Mouse (Mus musculus) common myeloid progenitor, adult 5-6 weeks (primary cell): ENCODE measurements around the gene Glis2. TPM values are rescaled to one million over a fixed set of nuclear protein-coding genes. Genes with fewer than 3 reads are reported as not detected.

Source experiments
- ATAC-seq: replicated peaks from 2 replicates; pipeline ENCODE4 v1.8.0; 2016; ENCODE audit warnings: low read depth, mild to moderate bottlenecking, moderate TSS enrichment, inconsistent platforms; ENCODE audit not compliant: poor library complexity, severe bottlenecking
- total RNA-seq: library from RNA; stranded (forward); fragments of 200-1000, 187-1606 nt; gene quantifications from 2 replicates; pipeline ENCODE4 v1.2.3, GENCODE M21; 2017

Gene Glis2
- total RNA-seq, 1 experiment from 2014 or later, result 2.9 TPM

- ATAC-seq, result no peak
Measured at GRCm38 (mm10) chr16:4632050-4632449, 37.5 kb downstream of the Glis2 start.

- no peak for ATAC-seq
Measured at GRCm38 (mm10) chr16:4633661-4634060, 39.1 kb downstream of the Glis2 start.

GRCm38 (mm10) chr16:4634681-4635080 is 40.2 kb downstream of the Glis2 start:
- ATAC-seq, result no peak

GRCm38 (mm10) chr16:4635760-4636159 is 41.2 kb downstream of the Glis2 start:
- ATAC-seq, result no peak

- ATAC-seq, result no peak
Measured at GRCm38 (mm10) chr16:4638891-4639390, 44.4 kb downstream of the Glis2 start.

- ATAC-seq, result peak; percentile 88
Measured at GRCm38 (mm10) chr16:4639831-4640237, 45.3 kb downstream of the Glis2 start, which contains the start of the genes Vasn and Dnaja3. TSS of gene Vasn (plus strand) at chr16:4639941. TSS of gene Dnaja3 (plus strand) at chr16:4639989.

GRCm38 (mm10) chr16:4640267-4641005 is 45.9 kb downstream of the Glis2 start:
- peak; percentile 52 for ATAC-seq

- ATAC-seq, result no peak
Measured at GRCm38 (mm10) chr16:4641119-4641838, 46.8 kb downstream of the Glis2 start.

- ATAC-seq, result no peak
Measured at GRCm38 (mm10) chr16:4642190-4642589, 47.7 kb downstream of the Glis2 start.

GRCm38 (mm10) chr16:4642937-4643336 is 48.4 kb downstream of the Glis2 start:
- no peak for ATAC-seq

- no peak for ATAC-seq
Measured at GRCm38 (mm10) chr16:4643670-4644419, 49.3 kb downstream of the Glis2 start.

GRCm38 (mm10) chr16:4645867-4646266 is 51.4 kb downstream of the Glis2 start:
- no peak for ATAC-seq

- no peak for ATAC-seq
Measured at GRCm38 (mm10) chr16:4646831-4647230, 52.3 kb downstream of the Glis2 start.

GRCm38 (mm10) chr16:4647651-4648141 is 53.2 kb downstream of the Glis2 start:
- ATAC-seq, result no peak

GRCm38 (mm10) chr16:4648416-4649023 is 54.0 kb downstream of the Glis2 start:
- ATAC-seq, result no peak

GRCm38 (mm10) chr16:4649211-4649610 is 54.7 kb downstream of the Glis2 start:
- no peak for ATAC-seq

- no peak for ATAC-seq
Measured at GRCm38 (mm10) chr16:4649692-4650091, 55.2 kb downstream of the Glis2 start.

- ATAC-seq, result no peak
Measured at GRCm38 (mm10) chr16:4650161-4650560, 55.6 kb downstream of the Glis2 start.

GRCm38 (mm10) chr16:4651081-4651480 is 56.6 kb downstream of the Glis2 start:
- no peak for ATAC-seq

GRCm38 (mm10) chr16:4651624-4652023 is 57.1 kb downstream of the Glis2 start:
- ATAC-seq, result no peak
